Mouse (Mus musculus): ENCODE data around the gene Tmod3.

DNA sequence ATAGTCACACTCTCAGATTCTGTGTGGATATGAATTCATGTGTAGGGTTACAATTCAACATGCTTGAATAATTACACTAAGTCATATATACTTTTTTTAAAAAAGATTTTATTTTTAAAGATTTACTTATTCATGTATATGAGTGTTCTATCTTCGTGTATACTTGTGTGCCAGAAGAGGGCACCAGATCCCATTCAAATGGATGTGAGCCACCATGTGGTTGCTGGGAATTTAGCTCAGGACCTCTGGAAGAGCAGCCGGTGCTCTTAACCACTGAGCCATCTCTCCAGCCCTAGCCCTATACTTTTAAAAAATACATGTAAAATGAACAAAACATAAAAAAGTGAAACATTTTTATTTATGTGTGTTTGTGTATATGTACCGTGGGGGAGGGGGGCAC is 91.9 kb downstream of the Tmod3 start:
- no peak for TF ChIP-seq CTCF (IDR thresholded peaks at IDR 0.05; ENCODE audit: low read depth)
- TF ChIP-seq EP300 (IDR thresholded peaks at IDR 0.05; ENCODE audit: low read depth): no peak
